Mouse (Mus musculus): Measurements from ENCODE around the gene Atg4a. TPM values are rescaled to one million over a fixed set of nuclear protein-coding genes. Genes with fewer than 3 reads are reported as not detected.

Gene Atg4a
- polyA plus RNA-seq, 1 experiment from 2014 or later = 16.8 TPM

DNA sequence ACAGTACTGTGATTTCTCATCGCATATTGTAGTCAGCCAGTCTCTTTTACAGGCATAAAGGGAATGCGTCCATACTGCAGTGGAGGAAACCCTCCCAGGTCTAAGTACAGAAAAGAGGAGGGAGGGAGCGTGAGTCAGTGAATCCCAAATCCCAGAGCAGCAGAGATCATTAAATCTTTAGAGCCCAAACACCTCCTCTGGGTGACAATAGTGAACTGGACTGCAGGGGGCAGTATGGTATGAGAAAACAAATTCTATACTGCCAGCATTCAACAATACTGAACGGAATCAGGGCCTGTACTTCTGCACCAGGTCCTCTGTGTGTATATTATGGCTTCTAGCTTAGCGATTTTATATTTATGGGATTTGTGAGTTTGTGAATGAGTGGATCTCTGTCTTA is 256.1 kb downstream of the Atg4a start:
- Histone ChIP-seq H3K9me3 (ENCODE audit: control insufficient read depth, low read length) (no peaks in the 10 kb centered on the region), H3K27ac (ENCODE audit: low read length) (no peak overlapping the region), H3K9ac (ENCODE audit: low read depth, low read length) (no peak overlapping the region), H3K27me3 (replicated peaks; ENCODE audit: control insufficient read depth, insufficient read depth, low read length) (peaks cover 13% of the 10 kb centered on the region), H3K36me3 (ENCODE audit: control insufficient read depth, insufficient read depth, low read length) (no peaks in the 10 kb centered on the region), H3K4me3 (ENCODE audit: low read length) (no peak overlapping the region), H3K4me2 (ENCODE audit: low read depth, low read length) (no peak overlapping the region), H3K4me1 (ENCODE audit: control insufficient read depth, insufficient read depth, low read length) (no peaks in the 10 kb centered on the region)
- 40% methylated on average over 5 of the region's 5 CpGs for WGBS
- no peak for ATAC-seq

Other genes starting within 250 kb of the Atg4a start
- gene Tex13b, start 143.5 kb upstream of the Atg4a start, polyA plus RNA-seq (2015; fragmentation: Nextera tagmentation; extraction: Ambion mirVana) = not detected in 2 replicates
- 0.45 and 0.67 TPM in 2 replicates for gene Vsig1, start 49.3 kb upstream of the Atg4a start, polyA plus RNA-seq (2015; fragmentation: Nextera tagmentation; extraction: Ambion mirVana)
- gene Psmd10, start 179 bp upstream of the Atg4a start, polyA plus RNA-seq (2015; fragmentation: Nextera tagmentation; extraction: Ambion mirVana) = 49.0 and 49.2 TPM in 2 replicates